Mouse (Mus musculus) ovary, postnatal 14 days (tissue): ENCODE measurements at regions not wholly inside any gene's neighbourhood (a gene's known extent, or its start where the extent isn't known, plus 50 kb on each side); places are given as distances from the start of the nearest gene placed in this dataset.

ENCODE experiments used
- DNase-seq: peaks from one replicate; pipeline ENCODE4 v3.0.0; 2022; ENCODE audit warnings: low spot score

DNA sequence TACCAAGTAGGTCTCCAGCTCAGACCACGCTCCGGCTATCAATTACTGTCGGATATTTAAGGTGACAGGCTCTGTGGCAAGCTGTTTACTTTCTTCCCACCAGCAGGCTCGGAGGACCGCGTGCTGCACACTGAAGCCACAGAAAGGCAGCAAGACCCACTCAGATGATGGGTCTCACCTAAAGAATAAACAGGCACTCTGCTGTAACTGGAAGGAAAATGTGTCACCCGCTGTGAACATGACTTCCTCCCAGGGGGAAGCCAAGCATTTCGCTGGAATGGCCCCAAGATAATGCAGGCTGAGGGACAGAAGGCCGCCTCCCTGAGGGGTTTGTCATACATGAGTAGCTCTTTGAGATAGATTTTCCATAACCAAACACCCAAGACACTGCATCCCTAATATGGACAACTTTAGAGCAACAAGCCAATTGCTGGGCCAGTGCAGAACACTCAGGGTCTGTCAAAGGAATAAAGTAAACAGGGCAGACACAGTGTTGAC lies 259.3 kb downstream of the Atp23 start:
- DNase-seq, result no peak

DNA sequence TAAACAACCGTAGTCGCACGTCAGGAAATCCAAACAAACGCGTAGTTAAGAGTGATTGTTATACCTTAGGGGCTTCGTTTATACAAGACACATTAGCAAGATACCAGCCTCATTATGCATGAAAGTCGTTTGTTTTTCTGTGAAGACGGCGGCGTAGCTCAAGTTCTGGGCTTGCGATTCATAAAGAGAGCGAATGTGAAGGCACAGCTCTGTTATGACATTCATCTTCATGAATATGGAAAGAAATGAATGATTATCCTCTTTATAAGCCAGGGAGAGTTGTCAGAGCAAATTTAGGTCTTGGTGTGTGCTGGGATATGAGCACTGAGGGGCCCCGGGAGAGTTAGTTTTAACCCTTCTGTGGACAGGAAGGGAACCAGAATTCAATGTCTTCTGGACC lies 266.4 kb downstream of the Atp23 start:
- no peak for DNase-seq

- DNase-seq, result no peak
Observed at GRCm38 (mm10) chr10:126628057-126628456, 273.1 kb downstream of the Atp23 start.

- DNase-seq, result peak; percentile 31
Observed at GRCm38 (mm10) chr10:126625466-126625865, 275.7 kb downstream of the Atp23 start.

DNA sequence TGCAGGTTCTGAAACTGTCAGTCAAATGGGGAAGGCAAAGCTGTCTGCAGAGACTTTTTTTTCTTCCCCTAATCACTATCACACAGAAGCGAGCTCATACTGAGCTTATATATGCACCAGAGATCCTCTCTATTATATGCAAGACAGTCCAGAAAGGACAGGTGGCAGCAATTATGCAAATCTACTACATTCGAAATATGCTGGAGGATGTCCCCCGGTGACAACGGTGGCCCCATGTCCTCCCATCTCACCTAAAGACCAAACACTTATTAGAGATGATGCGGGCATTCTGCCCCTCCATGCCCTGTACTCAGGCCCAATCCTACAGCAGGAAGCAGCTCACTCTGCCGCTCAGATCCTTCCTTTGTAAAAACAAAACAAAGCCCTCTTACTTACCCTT lies 280.4 kb downstream of the Atp23 start:
- no peak for DNase-seq

- no peak for DNase-seq
Observed at GRCm38 (mm10) chr10:126619970-126620369, 281.2 kb downstream of the Atp23 start.

GRCm38 (mm10) chr10:126612226-126612625 lies 288.9 kb downstream of the Atp23 start:
- DNase-seq, result no peak

DNA sequence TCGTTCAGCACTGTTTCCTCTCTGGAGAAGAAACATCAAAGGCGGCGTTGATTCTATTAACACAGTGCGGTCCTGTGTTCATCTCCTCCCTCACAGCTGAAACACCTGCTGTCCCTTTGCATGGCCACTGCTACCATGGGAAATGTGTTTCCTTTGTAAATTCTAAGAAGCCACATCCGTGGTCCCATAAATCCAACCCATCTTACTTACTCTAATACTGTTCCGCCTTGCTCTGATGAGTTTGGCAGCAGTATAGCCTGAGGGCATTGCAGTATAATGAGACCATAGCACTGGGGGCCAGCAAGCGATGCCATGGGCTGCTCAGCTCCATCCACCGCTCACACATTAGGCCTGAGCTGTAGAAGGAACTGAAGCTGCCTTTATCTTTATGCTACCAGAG lies 290.6 kb downstream of the Atp23 start:
- DNase-seq, result no peak

DNA sequence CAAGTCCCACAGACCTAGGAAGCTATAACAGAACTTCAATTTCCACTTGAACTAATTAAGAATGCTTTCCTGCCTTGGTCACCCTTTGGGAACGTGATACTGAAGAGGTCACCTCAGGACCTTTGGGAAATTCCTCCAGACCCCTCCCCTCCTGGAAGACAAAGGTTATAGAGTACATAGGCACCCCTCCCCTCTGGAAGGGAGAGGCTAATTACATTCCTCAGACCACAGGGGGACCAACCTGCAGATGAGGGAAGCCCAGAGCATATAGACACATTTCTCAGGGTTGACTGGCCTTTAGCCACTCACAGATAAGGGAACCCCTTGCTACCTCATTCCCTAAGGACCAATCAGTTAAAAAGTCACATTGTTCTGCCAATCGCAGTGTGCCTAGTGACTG lies 301.5 kb downstream of the Atp23 start:
- DNase-seq, result no peak

DNA sequence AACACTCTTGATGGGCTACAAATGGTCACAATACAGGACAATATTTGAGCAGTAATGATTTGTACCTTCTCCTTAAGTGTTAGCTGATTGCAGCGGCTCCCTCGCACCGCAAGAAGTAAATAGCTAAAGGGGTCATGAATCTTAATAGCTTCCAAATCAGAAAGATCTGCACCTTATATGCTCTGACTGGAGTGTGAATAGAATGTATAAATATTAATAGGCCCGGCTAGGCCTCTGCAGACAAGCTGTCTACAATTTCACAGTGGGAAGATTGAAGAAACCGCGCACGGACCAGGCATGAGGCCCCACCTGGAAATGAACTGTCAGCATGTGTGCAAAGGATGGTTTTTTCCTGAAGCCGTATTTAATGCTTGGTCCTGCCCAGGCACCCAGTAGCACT lies 333.0 kb downstream of the Atp23 start:
- DNase-seq, result no peak

- DNase-seq, result no peak
Observed at GRCm38 (mm10) chr10:126565326-126565725, 335.8 kb downstream of the Atp23 start.

DNA sequence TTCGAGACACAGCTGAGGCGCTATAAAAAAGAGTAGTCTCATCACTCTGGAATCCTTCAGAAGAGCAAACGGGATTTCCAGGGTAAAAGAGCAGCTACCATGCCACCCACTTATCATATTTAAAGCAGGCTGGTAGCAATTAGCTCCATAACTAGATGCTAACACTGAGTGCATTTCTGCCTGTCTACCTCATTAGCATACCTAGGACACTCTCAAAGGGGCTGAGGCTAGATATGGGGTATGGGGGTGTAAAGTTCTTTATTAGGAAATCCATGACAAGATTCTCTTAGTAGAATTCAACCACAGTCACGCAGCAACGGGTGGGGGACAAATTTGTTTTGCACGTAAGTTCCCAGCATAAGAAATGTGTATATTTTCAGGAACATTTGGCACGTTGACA lies 346.1 kb downstream of the Atp23 start:
- DNase-seq, result no peak

DNA sequence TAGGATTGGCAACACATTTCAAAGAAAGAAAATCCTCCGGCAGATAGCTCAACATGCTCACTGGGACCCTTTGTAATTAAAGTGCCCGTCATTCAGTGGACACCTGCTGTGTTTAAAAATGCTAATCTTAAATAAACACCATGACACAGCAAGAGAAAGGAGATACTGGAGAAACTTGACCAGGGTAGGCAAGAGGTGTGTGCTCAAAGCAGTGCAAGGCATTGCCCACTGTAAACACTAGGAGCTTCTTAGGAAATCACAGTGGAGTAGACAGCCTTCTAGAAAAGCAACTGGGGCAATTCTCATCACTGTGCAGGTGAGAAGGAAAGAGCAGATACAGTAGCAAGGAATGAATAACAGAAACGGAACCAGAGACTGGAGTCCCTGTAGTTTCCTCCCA lies 369.2 kb downstream of the Atp23 start:
- no peak for DNase-seq

DNA sequence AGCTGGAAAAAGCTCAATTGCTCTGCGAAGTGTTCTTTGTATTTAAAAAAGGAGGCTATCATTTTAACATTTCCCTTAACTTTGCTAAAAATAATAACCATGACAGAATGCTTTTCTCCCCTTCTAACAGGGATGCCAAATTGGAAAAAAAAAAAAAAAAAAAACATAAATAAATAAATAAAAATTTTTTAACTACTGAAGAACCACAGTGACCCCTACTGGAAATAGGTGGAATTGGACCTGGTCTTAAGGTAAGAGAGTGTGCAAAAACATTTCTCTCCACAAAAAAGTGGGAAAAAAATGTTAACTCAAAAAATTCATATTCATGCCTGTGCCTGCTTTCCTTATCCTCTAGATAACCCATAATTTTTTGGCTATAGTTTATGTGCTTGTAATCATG lies 369.8 kb downstream of the Atp23 start:
- peak; percentile 25 for DNase-seq

GRCm38 (mm10) chr10:126528801-126529200 lies 372.4 kb downstream of the Atp23 start:
- no peak for DNase-seq

DNA sequence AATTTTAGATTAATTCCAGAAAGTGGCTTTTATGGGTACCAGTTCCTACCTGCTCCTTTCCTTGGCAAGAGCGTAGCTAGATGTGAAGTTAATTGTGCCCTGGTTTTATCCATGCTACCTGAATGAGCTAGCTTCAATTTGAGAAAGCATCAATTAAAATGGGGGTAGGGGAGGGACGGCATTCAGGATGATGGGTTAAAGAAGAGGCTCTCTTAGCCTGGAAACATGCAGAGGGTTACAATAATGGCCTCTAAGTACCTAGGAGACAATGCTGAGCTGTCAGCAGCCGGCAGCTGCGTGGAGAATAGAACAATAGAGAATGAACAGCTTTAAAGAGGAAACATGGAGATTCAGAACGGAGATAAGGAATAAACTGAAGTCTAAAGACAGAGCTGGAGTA lies 375.0 kb downstream of the Atp23 start:
- no peak for DNase-seq

DNA sequence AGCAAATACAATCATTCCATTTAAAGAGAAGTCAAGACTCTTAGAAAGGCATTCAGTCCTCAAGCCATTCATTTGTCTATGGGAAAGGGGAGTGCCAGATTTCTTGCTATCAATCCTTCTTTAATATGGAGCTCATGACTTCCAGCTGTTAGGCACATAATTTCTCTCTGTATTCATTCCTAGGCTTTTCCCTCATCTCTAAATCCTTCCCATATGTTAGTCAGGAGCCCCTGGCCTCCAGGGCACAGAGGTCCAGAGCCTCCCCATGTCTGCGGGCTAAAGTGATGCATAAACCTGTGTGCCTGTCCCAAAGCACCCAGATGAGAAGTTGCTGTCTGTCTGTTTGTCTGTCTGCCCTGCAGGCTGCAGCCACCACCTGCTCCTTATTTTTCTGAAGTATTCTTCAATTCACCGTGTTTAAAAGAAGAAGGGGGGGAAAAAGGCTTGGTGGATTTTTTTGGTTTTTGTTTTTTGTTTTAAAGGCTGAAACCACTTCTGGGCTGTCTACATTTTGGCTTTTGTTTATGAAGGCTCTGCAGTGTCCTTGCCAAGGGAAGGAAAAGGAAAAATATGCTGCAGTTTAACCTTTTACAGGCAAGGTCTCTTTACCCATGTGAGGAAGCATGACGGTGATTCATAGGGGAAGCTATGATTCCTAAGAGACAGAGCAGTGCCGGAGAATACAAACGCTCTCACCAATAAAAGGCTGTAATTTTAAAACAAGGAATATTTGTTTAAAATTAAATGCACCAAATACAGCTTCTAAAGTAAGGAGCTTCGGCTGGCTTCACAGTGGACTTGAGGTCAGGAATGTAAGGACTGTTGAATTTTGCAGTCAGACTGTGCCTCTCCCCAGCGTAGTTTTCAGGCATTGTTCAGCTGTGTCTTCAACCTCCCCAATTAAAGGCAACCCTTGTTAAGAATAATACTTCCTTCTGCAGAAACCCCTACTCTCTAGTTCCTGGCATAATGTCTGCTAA lies 379.0 kb downstream of the Atp23 start:
- DNase-seq, result no peak

DNA sequence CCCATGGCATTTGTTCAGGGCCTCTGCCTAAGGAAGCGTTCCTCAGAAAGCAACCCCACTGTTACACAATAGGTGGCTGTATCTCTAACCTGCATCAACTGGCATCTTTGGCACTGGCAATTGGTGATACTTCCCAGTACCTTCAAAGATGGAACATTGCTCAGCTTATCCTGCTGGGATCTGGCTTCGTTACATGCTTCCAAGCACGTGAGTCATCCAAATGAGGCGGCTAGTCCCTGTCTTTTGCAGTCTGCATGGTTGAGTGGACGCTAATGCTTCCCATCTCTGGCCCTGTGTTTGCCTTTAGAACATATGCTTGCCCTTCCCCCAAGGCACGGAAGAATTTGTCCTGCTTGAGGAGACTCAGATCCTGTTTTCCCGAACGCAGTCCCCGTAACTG lies 380.2 kb downstream of the Atp23 start:
- DNase-seq, result no peak

GRCm38 (mm10) chr10:126513185-126513584 lies 388.0 kb downstream of the Atp23 start:
- no peak for DNase-seq

DNA sequence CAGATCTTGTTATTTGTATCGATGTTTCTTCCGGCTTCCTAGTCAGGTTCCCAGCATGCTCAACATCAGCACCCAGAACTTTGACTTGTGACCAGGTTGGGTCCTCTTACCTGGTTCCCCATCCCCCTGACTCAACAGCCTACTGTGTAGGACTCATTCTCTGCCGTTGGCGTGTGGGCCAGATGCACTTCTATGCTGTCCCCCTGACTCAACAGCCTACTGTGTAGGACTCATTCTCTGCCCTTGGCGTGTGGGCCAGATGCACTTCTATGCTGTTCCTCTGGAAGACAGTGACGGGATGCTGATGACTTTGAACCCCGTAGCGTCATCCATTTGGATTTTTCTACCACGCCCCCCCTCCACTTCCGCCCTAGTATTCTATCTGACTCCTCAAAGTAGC lies 389.6 kb downstream of the Atp23 start:
- peak; percentile 97 for DNase-seq

GRCm38 (mm10) chr10:126505988-126506387 lies 395.2 kb downstream of the Atp23 start:
- DNase-seq, result no peak

DNA sequence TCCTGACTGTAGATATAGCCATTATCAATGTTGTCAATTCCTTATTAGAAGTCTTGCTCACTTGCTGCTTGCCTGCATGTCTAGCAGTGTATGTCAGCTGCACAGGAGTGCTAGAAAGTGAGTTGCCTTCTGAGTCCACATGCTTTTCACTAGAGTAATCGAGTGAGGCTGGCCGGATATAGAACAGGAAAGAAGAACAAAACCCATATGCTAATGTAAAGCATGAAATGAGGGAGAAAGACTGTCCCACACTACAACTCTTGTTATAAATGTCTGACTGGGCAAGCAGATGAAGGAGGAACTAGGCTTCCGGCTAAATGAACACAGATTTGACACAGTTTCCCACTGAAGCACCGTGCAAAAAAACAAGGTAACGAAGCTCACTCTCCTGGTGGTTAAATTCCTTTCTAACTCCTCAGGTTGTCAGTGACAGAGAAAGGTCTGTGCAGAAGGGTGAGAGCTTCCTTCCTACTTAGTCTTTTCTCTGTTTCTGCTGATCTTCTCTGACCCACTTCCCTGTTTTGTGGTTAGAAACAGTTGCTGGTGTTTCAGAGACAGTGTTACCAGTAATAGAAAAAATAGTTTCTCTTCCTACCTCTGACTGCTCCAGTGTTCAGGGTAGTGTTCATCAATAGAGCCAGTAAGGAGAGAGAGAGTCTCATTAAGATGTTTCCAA lies 399.0 kb downstream of the Atp23 start:
- DNase-seq, result no peak

- no peak for DNase-seq
Observed at GRCm38 (mm10) chr10:126498726-126499125, 402.4 kb downstream of the Atp23 start.
